Mouse (Mus musculus) thymus, postnatal 0 days (tissue): ENCODE measurements around the gene Tmem35b. TPM values are rescaled to one million over a fixed set of nuclear protein-coding genes. Genes with fewer than 3 reads are reported as not detected.
"Not testable (repeated sequence)": the region's sequence is repeated elsewhere in the genome, so short reads cannot be mapped to it uniquely, and the experiment has no call there.

ENCODE experiments used
- DNase-seq: peaks from one replicate; pipeline ENCODE4 v3.0.0-alpha.2; 2015; ENCODE audit warnings: low spot score
- polyA plus RNA-seq: library from polyadenylated mRNA; unstranded; fragments of >200 nt; fragmentation: Nextera tagmentation; extraction: Ambion mirVana; gene quantifications from 2 replicates; pipeline ENCODE4 v1.2.1, GENCODE M21; 2015

Tmem35b gene
- 18.4 and 22.2 TPM in 2 replicates for polyA plus RNA-seq

DNA sequence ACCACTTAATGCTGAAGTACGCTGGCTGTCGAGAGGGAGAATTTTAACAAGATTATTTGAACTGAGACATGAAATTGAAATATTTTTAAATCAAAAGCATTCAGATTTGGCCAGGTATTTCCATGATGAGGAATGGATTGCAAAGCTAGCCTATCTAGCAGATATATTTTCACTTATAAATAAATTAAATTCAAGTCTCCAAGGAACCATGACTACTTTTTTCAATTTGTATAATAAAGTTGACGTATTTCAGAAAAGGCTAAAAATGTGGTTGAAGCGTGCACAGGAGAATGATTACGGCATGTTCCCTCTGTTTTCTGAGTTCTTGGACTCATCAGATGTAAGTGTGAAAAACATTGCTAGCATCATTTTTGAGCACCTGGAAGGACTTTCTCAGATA, at the start of gene Tmem35b:
TSS of gene Tmem35b (plus strand) at position 301 of the 400 bp plus-strand sequence.
- DNase-seq, result no peak

DNA sequence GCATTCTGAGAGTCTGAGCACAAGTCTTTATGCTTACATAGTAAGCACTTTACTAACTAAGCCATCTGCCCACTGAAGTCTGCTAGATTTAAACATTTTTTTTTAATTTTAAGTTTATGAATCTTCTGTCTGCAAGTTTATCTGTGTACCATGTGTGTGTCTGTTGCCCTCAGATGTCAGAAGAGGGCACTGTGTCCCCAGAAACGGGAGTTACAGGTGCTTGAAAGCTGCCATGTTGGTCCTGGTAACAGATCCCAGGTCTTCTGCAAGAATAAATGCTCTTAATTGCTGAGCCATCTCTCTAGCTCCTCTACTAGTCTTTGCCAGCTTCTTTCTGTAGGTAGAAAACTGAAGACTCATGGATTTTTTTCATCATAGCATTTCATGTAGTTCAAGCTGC, 48.6 kb upstream of the Tmem35b start:
- no peak for DNase-seq

- DNase-seq, result peak; percentile 95
Measured at GRCm38 (mm10) chr4:127076875-127077548, 46.5 kb upstream of the Tmem35b start, which contains the start of gene Zmym6. TSS of gene Zmym6 (plus strand) at chr4:127077383.

GRCm38 (mm10) chr4:127080806-127081205, 42.7 kb upstream of the Tmem35b start:
- DNase-seq, result no peak

DNA sequence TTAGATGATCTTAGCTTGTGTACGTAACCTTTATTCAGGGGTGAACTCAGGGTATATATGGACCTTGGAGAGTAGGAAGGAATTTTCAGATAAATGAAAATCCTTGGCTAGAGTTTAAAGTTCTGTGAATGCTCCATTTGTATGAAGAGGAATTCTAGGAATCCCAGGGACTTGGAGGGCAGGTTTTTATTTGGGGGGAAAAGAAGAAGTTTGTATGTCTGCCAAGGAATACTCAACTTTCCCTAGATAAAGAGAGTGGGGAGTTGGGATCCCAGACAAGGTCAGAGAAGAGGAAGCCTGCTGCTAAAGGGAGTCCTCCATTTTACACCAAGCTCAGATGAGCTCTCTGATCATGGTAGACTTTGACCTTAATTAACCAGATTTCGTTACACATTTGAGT, 40.4 kb upstream of the Tmem35b start:
- DNase-seq, result no peak

GRCm38 (mm10) chr4:127085761-127086160, 37.7 kb upstream of the Tmem35b start:
- DNase-seq, result no peak

DNA sequence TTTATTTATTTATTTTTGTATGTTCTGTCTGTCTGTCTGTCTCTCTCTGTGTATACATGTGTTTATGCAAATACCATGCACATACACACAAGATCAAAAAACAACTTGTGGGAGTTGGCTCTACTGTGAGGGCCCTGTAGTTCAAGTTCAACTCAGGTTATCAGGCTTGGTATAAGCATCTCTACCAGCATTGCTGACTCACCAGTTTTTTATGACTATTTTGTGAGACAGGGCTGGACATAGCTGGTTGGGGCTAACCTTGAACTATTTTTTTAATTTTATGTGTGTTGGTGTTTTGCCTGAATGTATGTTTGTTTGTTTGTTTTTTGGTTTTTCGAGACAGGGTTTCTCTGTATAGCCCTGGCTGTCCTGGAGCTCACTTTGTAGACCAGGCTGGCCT, 32.3 kb upstream of the Tmem35b start:
- no peak for DNase-seq

DNA sequence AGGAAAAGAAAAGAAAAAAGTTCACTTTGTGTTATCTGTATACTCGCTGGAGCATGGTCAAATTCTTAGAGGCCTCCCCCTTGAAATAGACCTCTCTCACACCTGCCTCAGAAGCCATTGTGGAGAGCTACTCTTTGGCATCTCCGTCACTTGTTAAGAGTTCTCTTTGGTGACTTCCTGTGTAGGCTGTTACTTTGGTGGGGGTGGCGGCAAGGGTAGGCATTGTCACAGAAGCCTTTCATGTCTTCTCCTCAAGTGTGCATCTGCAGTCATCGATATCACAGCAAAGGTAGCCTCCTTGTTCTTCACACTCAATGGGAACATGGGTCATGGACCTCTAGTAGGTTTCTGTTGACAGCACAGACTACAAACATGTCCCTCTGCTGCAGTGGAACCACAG, 28.4 kb upstream of the Tmem35b start:
- peak; percentile 66 for DNase-seq

GRCm38 (mm10) chr4:127099552-127099951, 23.9 kb upstream of the Tmem35b start:
- DNase-seq, result not testable (repeated sequence)

DNA sequence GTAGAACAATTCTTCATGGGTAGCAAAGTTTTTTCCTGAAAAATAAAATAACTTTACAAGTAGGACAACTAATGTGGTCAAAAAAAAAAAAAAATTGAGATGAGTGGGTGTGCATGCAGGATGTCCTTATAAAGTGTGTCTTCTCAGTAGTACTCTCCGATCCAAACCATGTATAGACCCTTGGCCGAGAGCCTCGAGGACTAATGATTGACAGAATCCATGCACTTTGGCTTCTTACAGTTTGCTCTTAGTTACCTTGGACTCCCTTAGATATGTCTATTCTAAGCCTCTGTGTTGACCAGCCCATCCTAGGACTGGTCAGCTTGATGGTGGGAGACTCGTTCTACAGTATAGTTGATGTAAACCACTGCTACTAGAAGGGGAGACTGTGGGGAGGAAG, 15.9 kb upstream of the Tmem35b start:
- no peak for DNase-seq

DNA sequence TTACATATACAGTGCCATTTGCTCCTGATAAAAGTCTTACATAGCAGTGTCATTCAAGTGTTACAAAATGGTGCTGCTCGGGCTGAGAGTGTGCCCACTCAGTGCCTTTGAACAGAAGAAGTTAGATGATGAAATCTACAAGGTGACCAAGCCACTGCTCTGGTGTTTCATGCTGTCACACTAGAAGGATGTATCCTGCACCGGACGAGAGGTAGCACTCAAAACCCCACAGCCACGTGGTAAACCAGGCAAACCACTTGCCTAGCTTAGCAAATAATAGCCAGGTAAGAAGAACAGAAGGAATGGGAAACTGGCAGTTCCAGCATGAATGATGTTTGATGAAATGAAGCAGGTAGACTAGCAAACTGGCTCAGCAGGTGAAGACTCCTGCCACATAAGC, 12.9 kb upstream of the Tmem35b start:
- DNase-seq, result no peak

GRCm38 (mm10) chr4:127124331-127124730, 840 bp downstream of the Tmem35b start:
- no peak for DNase-seq

DNA sequence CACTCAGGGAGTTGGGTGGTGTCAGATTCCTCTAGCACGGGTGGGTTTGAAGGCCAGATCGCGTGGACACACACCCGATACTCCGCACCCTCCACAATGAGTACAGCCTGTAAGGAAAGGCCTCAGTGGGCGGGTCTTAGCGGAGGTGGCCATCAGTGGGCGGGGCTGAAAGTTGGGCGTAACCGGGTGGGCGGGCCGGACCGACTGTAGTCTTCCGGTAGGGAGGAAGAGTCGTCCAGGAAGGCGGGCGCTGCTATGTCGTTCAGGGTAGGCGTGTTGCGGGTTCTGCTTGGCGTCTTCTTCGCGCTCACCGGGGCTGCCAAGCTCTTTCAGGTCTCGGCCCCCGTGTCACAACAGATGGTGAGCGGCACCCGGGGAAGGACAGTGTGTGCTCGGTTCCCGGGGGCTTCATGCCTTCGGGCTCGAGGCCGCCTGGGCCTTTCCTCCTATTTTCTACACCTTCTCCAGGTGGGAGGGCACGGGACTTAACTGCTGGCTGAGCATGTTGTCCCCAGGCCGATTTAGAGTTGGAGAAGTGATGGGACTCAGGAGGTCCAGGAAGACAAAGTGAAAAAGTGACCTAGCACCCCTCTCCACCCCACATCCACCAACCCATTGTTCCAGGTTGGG, 2.5 kb downstream of the Tmem35b start:
- peak; percentile 91 for DNase-seq

DNA sequence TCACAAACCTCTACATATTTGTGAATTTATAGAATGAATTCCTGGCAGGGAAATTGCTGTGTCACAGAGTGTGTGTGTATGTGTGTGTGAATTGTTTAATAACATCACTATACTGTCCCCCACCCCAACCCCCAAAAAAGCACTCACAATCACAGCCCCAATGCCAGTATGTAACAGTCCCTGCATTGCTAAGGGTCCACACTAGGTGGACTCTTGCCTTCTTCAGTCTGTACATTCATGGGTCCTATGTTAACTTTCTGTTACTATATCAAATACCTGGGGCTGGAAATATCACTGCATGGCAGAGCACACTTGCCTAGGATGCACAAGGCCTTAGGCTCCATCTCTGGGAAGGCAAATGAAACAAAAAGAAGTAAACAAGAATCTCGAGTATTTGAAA, 11.2 kb downstream of the Tmem35b start:
- no peak for DNase-seq

- no peak for DNase-seq
Measured at GRCm38 (mm10) chr4:127137591-127137990, 14.1 kb downstream of the Tmem35b start.

DNA sequence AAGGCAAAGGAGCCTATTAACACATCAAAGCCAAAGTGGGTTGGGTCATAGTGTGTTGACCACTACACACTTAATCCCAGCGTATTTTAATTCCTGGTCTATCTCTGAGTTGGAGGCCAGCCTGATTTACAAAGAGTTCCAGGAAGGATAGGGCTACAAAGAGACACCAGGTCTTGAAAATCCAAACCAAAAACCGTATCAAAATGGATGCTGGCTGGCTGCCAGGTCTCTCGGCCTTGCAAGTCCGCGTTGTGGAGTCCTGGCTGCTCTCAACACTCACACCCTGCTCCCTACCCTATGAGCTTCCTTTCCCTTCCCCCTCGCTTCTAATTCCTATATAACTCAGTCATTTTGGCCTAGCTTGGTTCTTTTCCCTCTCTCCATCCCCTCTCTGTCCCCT, 15.0 kb downstream of the Tmem35b start:
- no peak for DNase-seq

DNA sequence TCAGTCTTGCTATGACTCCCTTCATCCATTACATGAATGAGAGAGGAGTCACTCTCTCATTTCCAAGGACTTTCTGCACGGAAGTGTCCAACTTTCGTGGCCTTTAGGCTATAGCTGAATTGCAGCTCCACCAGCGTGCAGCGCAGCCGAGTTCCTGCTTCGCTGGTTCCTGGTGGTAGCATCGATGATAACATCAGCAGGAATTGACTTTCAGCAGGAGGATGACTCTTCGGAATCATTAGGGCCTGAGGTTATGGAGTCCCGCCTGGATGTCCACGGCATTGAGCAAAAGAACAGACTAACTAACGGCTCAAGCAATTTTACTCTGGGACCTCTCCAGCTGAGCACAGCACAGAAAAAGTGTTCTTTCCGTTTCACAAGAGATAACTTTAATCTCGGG, 26.5 kb downstream of the Tmem35b start:
- DNase-seq, result no peak

DNA sequence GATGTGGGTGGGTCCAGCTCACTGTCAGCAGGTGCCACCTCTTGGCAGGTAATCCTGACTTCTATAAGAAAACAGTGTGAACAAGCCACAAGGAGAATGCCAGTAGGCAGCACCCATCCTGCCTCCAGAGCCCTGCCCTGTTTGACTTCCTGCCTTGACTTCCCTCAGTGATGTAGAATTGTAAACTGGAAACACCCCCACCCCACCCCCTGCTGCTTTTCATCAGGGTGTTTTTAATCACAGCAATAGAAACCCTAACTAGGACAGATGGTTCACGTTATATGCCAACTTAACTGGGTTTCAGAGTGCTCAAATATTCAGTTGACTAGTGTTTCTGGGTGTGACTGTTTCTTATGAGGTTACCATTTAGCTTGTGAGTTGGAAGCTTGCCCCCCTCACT, 29.9 kb downstream of the Tmem35b start:
- DNase-seq, result no peak

GRCm38 (mm10) chr4:127155757-127156156, 32.3 kb downstream of the Tmem35b start:
- no peak for DNase-seq

GRCm38 (mm10) chr4:127157746-127158145, 34.3 kb downstream of the Tmem35b start:
- no peak for DNase-seq

DNA sequence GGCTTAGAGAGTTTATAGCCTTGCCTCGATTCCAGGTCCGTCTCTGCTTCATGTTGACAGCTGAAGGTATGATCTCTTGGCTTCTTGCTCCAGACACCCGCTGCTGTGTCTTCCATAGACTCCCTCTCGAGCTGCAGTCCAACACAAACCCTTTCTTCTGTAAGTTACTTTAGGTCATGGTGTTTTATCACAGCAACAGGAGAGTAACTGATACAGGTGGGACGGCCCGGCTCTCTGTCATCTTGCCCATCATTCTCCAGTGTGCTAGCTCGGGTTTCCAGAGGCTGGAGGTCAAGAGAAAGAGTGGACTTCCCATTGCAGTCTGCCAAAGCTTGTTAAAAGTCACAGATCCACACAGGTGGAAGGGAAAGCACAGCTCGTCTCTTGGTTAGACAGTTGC, 40.4 kb downstream of the Tmem35b start:
- DNase-seq, result no peak

DNA sequence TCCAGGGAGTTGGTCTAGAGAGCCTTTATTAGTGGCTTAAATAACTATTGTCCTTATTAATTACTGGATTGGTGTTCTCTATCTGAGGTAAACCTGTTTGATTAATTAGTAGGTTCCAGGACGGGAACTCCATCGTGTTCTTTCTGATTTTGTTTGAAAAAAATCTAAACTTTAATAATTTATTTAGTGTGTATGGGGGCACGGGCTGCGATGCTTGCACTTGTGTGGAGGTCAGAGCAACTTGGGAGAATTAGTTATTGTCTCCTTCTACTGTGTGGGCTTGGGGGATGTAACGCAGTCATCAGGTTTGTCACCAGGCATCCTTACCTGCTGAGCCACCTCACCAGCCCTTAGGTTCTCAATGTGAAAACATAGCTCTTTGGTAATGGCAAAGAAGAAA, 43.6 kb downstream of the Tmem35b start:
- DNase-seq, result no peak

DNA sequence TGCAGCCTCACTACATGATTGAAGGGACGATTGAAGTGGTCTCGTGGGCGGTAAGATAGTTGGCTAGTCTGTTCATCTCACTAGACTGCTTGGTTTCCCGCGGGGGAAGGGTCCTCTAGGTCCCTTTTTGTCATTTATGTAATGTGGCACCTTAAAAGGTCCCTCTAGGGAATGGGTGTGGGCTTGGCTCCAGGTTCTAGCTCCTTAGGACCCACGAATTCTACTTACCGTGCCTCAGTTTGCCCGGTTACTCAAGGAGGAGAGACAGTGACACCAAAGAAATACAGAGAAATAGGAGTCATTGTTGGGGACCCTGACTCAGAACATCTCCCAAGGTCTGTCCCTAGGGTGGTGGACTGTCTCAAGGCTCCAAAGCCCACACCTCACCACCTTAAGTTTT, 44.2 kb downstream of the Tmem35b start:
- DNase-seq, result no peak
